Mouse (Mus musculus): Measurements from ENCODE around the gene Gm14406.
"Not testable (repeated sequence)": the region's sequence is repeated elsewhere in the genome, so short reads cannot be mapped to it uniquely, and the experiment has no call there.

GRCm38 (mm10) chr2:177537141-177537540, 40.9 kb downstream of the Gm14406 start:
- TF ChIP-seq CTCF, EP300 (IDR thresholded peaks at IDR 0.05; ENCODE audit: low read depth): not testable (repeated sequence)
